Mouse (Mus musculus) liver, postnatal 0 days (tissue): ENCODE results near the gene Hist1h2ap.

Source experiments
- CTCF ChIP-seq: sonication (generic); IDR thresholded peaks from 2 replicates; pipeline ENCODE4 v1.5.1; 2016; ENCODE audit warnings: antibody characterized with exemption, low read depth
- EP300 ChIP-seq: IDR thresholded peaks from 2 replicates; pipeline ENCODE4 v1.6.1; 2016; ENCODE audit warnings: antibody characterized with exemption, low read depth, mild to moderate bottlenecking

- no peak for TF ChIP-seq CTCF
- no peak for TF ChIP-seq EP300
These were observed 49.0 kb downstream of the Hist1h2ap start for GRCm38 (mm10) chr13:21784311-21784710.
